Mouse (Mus musculus) CD4-positive, CD25-positive, alpha-beta regulatory T cell, adult 2 months (primary cell): Measurements from ENCODE around the gene Smarcc2.

Source experiments
- DNase-seq: peaks from one replicate; pipeline ENCODE4 v3.0.0-alpha.2; 2012; ENCODE audit warnings: low read depth, low spot score

Gene Smarcc2

DNA sequence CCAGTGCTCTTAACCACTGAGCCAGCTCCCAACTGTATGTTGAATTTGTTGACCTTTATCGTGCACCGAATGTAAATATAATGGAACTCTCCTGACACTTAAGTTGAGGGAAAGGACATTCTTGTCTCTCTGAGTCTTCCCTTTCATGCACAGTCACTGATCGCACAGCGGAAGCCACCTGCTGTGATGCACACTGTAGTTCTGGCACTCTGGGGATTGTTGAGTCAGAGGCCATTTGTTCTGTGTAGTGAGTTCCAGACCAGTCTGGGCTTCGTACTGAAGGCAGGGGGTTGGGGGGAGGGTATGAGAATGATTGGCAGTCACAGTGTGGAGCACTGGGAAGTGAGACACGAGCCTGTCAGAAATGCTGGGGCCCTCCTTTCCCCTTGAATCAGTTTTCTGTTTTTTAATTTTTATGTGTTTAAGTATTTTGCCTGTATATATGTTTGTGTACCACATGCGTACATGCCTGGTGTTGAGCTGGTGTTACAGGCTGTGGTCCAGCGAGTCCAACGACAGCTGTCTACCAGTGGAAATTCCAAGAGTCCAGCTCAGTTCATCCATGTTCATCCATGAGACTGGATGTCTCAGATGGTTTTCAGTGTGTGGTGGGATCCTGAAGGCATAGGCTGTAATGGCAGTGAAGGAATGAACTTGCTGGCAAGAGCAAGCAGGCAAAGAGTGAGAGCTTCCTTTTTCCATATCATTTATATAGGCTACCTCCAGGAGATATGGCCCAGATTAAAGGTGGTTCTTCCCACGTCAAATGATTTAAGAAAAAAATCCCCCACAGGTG lies 17.5 kb upstream of the Smarcc2 start:
- no peak for DNase-seq

DNA sequence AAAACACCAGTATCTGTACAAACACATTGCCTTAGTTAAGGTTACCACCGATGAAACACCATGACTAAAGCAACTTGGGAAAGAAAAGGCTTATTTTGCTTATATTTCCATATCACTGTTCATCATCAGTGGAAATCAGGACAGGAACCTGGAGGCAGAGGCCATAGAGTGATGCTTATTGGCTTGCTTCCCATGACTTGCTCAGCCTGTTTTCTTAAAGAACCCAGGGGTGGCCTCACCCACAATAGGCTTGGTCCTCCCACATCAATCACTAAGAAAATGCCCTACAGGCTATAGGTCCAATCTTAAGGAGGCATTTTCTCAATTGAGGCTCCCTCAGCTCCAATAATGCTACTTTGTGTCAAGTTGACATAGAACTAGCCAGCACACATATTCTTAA lies 16.3 kb upstream of the Smarcc2 start:
- DNase-seq: no peak

DNA sequence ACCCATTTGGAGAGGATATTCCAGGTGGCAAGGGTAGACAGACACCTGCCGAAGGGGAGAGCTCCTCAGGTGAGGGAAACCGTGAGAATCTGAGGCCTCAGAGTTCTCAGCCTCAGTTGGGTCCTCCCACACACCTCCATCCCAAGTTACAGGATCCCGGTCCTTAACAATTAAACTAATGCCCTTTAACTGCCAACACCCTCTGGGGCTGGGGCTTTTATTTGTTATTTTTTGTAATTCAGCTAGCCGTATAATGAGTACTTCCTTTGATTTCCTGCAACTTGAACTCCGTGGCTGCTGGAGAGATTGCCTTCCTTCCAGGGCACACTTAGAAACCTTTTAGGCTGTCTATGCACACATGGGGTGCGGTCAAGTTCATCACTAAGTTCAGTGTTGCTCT lies 14.7 kb upstream of the Smarcc2 start:
- DNase-seq: no peak

DNA sequence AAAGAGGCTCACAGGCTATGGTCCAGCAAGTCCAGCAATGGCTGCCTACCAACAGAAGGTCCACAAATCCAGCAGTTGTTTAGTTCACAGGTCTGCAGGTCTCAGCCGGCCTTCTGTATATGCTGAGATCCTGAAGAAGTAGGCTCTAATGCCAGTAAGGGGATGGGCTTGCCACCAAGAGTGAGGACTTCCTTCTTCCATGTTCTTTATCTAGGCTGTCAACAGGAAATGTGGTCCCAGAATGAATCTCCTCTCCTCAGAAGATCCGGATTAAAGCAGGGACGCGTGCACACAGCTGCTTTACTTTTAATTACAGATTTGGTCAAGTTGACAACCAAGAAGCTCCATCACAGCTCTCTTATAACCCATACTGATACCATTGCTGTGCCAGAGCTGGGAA lies 13.6 kb upstream of the Smarcc2 start:
- no peak for DNase-seq

DNA sequence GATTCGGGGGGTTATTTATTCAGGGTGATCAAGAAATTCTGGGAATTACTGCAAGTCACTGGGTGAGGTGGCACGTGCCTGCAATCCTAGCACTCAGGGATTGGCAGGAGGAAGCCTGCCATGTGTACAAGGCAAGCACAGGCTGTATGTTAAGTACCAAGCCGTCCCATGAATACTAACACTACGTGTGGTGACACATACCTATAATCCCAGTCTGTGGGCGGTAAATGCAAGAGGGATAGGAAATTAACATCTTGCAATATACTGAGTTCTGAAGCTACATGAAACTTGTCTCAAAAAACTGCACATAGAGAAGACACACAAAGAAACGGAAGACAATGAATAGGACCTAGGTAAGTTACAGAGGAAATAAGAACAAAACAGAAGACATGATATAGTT lies 8.0 kb upstream of the Smarcc2 start:
- DNase-seq: no peak

DNA sequence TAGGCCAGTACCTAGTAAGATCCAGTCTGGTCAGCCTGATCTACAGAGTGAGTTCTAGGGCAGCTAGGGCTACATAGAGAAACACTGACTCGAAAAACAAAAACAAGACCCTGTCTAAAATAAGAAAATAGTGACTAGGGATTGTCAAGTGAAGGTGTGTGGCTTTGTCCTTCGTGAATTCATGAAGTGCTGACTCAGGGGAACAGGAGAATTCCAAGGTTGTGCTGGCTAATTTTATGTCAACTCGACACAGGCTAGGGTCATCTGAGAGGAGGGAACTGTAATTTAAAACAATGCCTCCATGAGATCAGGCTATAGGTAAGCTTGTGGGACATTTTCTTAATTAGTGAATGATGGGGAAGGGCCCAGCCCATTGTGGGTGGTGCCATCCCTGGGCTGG lies 4.6 kb upstream of the Smarcc2 start:
- no peak for DNase-seq

DNA sequence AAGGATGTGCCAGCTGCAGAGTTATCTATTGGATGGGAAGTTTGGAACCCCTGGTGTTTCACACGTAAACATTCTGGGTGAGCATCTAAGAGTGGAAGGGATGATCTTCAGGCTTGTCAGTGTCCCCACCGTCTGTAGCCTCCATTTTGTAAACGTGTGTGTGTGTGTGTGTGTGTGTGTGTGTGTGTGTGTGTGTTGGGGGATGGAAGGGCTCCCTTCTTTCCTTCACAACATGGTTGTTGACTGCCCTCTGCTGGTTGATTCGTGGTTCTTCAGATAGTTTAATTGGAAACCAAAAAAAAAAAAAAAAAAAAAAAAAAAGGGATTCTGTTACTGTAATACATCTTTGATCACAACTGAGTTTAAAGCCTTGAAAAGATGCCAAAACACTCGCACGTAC lies 3.8 kb upstream of the Smarcc2 start:
- DNase-seq: peak; percentile 90

DNA sequence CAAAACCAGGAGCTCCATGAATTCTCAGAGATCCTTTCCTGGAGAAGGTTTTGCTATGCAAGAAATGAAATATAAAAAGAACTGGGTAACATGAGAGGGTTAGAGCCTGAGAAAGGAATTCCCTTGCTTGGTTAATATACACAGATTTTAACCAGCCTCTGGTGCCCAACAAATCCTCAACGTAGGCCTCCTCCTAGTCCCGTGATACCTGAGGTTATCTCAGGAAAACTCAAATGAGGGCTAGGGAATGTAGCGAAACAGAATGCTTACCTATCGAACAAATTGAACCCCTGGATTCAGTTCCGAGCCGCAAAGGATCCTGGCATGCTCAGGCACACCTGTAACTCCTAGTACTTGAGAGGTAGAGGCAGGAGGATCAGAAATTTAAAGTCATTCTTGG lies 1.4 kb upstream of the Smarcc2 start:
- no peak for DNase-seq

DNA sequence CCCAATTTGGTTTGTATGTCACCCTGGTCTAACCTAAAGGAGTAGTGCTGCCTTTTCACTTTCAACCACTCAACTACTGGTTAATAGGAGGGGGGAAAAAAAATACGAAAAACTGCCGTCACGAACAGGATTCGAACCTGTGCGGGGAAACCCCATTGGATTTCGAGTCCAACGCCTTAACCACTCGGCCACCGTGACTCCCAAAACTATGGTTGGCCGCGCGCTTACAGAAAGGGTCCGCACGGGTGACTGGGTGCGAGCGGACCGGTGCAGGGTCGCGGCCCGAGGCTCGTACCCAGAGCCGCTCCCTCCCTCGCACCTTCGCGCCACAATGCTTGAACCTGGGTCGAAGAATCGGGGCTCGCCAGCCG lies 715 bp upstream of the Smarcc2 start:
- peak; percentile 80 for DNase-seq

DNA sequence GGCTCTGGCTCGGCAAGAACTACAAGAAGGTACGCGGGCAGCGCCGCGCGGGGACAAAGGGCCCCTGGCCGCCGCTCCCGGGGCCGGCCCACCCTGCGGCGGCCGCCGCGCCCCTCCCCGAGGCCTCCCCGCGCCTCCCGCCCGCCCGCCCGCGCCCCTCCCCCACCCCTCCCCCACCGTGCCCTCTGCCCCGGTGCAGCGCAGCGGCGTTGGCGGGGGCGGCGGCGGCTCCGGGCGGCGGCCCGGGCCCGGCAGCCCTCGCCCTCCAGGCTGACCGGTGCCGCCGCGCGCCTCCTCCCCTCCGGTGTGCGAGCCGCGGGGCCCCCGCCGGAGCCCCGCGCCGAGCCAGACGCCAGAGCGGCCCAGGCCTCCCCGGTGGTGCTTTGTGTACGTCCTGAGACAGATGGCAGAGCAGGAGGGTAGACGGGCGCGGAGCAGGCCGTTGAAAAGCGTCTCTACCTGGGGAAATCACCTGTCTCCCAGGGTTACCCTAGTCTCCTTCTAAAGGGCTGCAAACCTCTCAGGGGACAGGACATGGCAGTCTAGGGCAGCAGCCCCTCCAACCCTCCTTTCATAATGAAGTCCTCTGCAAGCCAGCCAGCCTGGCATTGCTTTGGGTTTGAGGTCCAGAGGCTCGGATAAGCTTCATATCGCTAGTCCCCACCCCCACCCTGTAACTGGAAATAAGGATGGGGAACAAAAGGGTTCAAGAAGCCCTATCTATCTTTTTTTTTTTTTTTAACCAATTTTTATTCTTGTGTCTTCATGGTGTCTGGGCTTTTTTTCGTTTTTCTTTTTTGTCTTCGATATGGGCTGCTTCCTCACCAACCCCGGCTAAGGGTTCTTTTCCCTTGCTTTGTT lies 591 bp downstream of the Smarcc2 start:
- peak; percentile 68 for DNase-seq

DNA sequence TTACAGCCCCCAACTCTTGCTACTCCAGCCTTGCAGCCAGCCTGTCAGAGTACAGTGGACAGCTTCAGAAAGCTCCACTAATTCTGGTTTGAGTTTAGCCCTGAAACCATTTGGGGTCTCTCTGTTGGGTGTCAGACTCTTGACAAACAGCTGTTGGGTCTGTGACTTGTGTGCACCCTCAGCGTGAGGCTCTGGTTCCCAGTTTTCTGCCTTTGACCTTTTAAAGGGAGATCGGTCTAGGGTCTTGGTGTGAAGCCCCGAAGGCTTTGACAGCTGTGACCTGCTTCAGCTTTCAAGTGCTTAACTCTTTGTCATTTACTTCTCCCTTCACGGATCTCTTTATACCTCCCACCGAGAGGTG lies 1.2 kb downstream of the Smarcc2 start:
- no peak for DNase-seq

DNA sequence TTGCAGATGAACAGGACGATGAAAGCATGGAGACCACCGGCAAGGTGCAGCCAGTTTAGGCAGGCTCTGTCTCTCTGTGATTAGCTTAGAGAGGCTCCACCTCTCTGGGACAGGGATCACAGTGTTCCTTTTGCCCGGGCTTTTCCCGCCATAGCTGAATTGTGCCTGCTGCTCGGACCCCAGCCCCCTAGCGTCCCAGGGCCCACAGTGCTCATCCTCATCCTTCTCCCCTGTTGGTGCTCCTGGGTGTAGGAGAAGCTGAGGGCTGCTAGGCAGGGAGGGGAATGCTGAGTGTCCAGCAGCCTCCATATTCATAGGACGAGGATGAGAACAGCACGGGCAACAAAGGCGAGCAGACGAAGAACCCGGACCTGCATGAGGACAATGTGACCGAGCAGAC lies 15.3 kb downstream of the Smarcc2 start:
- DNase-seq: no peak

DNA sequence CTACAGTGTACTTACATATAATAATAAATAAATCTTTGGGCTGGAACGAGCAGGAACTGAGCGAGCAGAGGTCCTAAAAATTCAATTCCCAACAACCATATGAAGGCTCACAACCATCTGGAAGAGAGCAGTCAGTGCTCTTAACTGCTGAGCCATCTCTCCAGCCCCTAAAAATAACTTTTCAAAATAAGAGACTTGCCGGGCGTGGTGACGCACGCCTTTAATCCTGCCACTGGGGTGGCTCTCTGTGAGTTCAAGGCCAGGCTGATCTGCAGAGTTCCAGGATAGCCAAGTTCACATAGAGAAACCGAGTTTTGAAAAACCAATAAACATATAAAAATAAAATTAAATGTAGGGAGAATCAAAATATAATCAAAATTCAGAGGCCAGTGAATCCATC lies 27.3 kb downstream of the Smarcc2 start:
- no peak for DNase-seq

DNA sequence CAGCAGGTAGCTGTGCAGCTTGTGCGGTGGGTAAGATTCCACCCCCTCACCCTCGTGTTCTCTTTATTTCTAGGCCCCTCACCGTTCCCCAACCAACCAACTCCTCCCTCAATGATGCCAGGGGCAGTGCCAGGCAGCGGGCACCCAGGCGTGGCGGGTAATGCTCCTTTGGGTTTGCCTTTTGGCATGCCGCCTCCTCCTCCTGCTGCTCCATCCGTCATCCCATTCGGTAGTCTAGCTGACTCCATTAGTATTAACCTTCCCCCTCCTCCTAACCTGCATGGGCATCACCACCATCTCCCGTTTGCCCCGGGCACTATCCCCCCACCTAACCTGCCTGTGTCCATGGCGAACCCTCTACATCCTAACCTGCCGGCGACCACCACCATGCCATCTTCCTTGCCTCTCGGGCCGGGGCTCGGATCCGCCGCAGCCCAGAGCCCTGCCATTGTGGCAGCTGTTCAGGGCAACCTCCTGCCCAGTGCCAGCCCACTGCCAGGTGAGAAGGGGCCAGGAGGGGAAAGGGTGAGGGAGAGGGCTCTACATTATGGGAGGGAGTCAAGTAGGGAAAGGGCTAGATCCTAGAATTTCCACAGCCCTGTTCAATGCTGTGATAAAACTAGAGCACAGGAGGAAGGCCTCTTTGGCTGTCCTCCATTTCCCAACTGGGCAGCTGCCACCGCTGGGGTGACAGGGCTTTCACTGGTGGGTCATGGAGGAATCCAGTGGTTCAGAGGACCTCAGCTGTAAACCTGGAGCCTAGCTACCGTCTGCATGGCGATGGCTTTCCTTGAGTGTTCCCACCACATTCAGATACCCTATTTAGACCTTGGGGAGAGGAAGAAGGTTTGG lies 29.0 kb downstream of the Smarcc2 start:
- DNase-seq: no peak

DNA sequence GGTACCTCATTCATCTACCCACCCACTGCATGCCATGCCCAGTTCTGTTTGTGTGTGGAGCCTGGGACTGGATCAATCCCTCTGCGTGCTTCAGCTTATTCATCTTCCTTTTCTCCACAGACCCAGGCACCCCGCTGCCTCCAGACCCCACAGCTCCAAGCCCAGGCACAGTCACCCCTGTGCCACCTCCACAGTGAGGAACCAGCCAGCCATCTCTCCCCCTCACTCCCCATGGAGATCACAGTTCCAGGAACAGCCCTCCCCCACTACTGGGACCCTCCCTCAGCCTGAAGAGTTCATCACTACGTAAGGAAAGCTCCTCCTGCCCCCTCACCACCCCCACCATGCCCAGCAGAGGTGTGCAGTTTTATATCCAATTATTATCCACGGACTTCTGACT lies 29.7 kb downstream of the Smarcc2 start:
- DNase-seq: no peak

DNA sequence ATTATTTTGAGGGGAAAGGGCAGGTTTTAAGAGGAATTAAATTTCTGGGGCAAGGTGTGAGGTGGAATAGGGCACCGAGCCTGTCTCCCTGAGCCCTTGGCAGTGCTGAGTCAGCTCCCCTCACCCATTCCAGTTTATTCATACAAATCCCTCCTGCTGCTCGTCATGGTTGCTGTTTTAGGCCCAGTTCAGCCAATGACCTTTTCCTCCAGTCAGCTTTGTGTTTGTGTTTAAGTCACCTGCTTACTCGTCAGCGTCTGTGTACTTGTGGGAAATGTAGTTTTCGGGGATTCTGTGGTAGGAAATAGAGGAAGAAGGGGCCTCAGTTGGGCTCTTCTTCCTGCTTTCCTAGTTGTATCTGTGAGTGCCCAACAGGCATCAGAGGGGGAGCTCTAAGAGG lies 30.3 kb downstream of the Smarcc2 start:
- no peak for DNase-seq

DNA sequence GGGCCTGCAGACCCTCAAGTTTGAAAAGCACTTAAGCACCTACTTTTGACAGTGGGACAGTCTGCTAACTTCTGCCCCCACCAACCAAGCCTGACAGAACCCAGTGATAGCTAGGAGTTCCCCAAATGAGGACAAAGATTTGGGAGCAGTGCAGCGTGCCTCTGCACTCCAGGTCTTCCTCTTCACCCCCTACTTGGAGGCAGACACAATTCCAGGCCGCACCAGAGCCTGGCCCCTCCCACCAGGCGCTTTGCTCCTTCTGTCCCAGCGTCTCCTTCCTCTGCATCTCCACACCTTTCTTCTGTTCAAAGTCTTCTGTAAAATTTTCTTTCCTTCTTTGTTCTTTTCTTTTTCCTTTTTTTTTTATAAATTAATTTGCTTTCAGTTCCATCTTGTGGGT lies 30.7 kb downstream of the Smarcc2 start:
- DNase-seq: no peak

DNA sequence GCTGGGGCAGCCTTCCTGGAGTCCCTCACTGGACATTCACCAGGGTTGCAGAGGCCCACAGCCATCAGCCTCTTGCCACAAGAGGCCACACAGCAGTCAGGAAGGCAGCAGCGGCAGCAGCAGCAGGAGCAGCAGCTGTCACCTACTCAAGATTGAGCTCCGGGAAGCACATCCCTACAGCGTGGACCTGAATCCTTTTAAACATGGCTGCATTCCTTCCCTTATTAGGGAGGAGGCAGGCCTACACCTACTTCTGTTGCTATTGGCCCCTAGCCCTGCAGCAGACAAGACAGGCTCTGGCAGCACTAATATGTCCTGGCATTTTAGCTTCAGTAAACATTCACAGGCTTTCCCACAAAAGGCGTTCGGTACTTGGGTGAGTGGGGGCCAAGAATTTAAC lies 31.2 kb downstream of the Smarcc2 start:
- no peak for DNase-seq

DNA sequence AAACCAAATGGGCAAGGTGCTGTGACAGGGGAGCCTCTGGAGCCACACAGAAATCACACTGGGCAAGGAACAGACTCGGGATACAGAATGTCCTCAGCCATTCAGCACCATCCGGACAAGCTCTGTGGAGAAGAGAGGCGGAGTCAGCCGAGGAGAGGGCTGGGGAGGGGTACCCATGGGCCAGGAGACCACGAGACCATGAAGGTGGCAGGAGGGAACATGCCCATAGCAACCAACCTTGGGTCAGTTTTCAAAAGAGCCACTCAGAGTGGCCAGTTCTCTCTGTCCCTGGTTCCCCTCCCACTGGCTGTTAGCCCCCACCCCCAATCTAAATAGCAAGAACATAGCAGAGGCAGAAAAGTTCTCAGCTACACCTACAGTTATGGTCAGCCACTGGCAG lies 31.9 kb downstream of the Smarcc2 start:
- no peak for DNase-seq

DNA sequence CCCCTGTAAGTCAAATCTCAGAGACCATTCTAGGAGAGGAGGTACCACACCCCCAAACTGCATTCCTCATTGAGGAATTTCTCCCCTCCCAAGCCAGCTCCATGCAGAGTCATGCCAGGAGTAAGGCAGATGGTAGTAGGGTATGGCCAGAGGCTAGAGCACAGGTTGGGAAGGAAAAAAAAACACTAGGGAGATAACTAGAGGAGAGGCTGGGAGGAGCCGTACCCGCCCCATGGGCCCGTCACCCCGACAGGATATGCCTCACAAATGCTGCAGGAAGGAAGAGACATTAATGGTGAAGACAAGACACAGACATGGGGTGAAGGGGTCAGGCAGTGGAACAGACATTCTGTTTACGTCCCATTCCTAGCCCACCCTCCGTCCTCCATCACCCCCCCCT lies 32.4 kb downstream of the Smarcc2 start:
- peak; percentile 60 for DNase-seq

DNA sequence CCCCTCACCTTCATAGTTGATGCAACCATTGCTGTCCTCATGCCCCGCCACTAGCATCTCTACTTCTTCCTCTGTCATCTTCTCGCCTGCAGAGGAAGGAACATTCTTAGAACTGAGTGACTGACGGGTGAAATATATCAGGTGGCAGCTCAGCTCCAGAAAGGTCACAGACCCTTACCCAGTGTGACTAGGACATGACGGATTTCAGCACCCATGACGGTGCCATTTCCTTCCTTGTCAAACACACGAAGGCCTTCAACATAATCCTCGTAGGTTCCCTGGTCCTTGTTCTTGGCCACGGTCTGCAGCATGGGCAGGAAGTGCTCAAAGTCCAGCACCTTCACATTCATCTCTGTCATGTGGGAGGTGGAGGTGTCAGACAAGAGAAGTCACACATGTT lies 33.0 kb downstream of the Smarcc2 start:
- peak; percentile 44 for DNase-seq

DNA sequence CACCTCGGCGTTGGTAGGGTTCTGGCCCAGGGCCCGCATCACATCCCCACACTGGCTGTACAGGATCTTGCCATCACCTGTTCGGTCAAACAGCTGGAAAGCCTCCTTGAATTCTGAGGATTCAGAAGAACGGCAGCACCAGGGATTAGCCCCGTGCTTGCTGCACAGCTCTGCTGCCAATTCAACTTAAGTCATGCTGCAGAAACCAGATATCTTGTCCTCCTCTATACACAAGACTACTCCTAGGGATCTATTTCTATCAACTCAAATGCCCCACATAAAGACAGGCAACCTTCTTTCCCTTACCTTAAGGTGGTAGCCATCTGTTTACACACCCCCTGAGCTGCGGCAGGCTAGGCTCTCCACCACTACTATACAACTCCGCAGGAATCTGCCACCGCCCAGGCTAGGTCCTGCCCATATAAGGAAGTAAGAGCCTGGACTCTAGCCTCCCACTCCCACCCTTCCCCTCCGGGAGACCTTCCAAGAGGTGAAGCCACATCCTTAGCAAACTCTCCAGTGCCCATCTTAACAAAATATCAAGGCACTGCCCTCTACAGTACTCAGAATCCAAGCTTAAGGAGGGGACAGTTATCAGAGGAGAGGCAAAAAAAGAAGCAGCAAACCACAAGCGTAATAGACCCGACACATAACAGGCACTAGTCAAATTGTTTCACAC lies 33.7 kb downstream of the Smarcc2 start:
- peak; percentile 54 for DNase-seq
